Mouse (Mus musculus) myocyte (in vitro differentiated cells): ENCODE data around the gene Lpp. TPM values are rescaled to one million over a fixed set of nuclear protein-coding genes. Genes with fewer than 3 reads are reported as not detected.

ENCODE experiments used
- H3K27me3 ChIP-seq: one replicate; pipeline ENCODE4 v1.6.1; 2011; ENCODE audit not compliant: control insufficient read depth, insufficient read depth, insufficient read length
- H3K36me3 ChIP-seq: one replicate; pipeline ENCODE4 v1.6.1; 2011; ENCODE audit not compliant: control insufficient read depth, insufficient read depth
- H3K4me2 ChIP-seq: one replicate; pipeline ENCODE4 v1.6.1; 2011; ENCODE audit warnings: low read depth, control low read depth
- H3K4me3 ChIP-seq: one replicate; pipeline ENCODE4 v1.5.1; 2011; ENCODE audit warnings: mild to moderate bottlenecking, control low read depth, moderate library complexity
- H3K79me2 ChIP-seq: one replicate; pipeline ENCODE4 v1.6.1; 2011; ENCODE audit not compliant: control insufficient read depth, insufficient read depth
- H3ac ChIP-seq: one replicate; pipeline ENCODE4 v1.6.1; 2011; ENCODE audit not compliant: control insufficient read depth, insufficient read length
- CEBPB ChIP-seq: IDR thresholded peaks from 2 replicates; pipeline ENCODE4 v1.6.1; 2011; ENCODE audit warnings: mild to moderate bottlenecking, moderate library complexity; ENCODE audit not compliant: poor library complexity, insufficient read depth, severe bottlenecking
- E2F4 ChIP-seq: IDR thresholded peaks from one replicate; pipeline ENCODE4 v1.6.1; 2011; ENCODE audit warnings: mild to moderate bottlenecking, control low read depth, moderate library complexity; ENCODE audit not compliant: insufficient read depth
- MAX ChIP-seq: IDR thresholded peaks from one replicate; pipeline ENCODE4 v1.6.1; 2011; ENCODE audit warnings: low read depth, mild to moderate bottlenecking, control low read depth
- MYOD1 ChIP-seq, 3 experiments: IDR thresholded peaks; one replicate each; pipeline ENCODE4 v1.6.1; 2011; ENCODE audit warnings: control low read depth in 2 of 3, low read depth in 2 of 3, mild to moderate bottlenecking in 2 of 3, moderate library complexity in 1 of 3; ENCODE audit not compliant: insufficient read length in 2 of 3, control insufficient read depth in 1 of 3
- MYOG ChIP-seq, 3 experiments: IDR thresholded peaks; one replicate each; pipeline ENCODE4 v1.6.1; 2011; ENCODE audit warnings: control low read depth in 2 of 3, low read depth in 2 of 3, mild to moderate bottlenecking in 2 of 3; ENCODE audit not compliant: insufficient read length in 2 of 3, control insufficient read depth in 1 of 3, insufficient read depth in 1 of 3
- POLR2A ChIP-seq: IDR thresholded peaks from one replicate; pipeline ENCODE4 v1.6.1; 2011; ENCODE audit warnings: low read depth, mild to moderate bottlenecking, control low read depth, moderate library complexity; ENCODE audit not compliant: insufficient read length
- POLR2AphosphoS2 ChIP-seq: IDR thresholded peaks from one replicate; pipeline ENCODE4 v1.6.1; 2011; ENCODE audit warnings: low read depth, control low read depth; ENCODE audit not compliant: insufficient read length
- REST ChIP-seq: IDR thresholded peaks from one replicate; pipeline ENCODE4 v1.6.1; 2011; ENCODE audit warnings: mild to moderate bottlenecking, control low read depth, moderate library complexity; ENCODE audit not compliant: insufficient read depth, insufficient read length
- SRF ChIP-seq: IDR thresholded peaks from one replicate; pipeline ENCODE4 v1.6.1; 2011; ENCODE audit warnings: low read depth; ENCODE audit not compliant: control insufficient read depth, insufficient read length
- TCF12 ChIP-seq: IDR thresholded peaks from one replicate; pipeline ENCODE4 v1.6.1; 2011; ENCODE audit warnings: mild to moderate bottlenecking, control low read depth; ENCODE audit not compliant: poor library complexity, insufficient read depth, severe bottlenecking
- TCF3 ChIP-seq: IDR thresholded peaks from one replicate; pipeline ENCODE4 v1.6.1; 2011; ENCODE audit warnings: low read depth, control low read depth; ENCODE audit not compliant: insufficient read length
- USF1 ChIP-seq: IDR thresholded peaks from one replicate; pipeline ENCODE4 v1.6.1; 2011; ENCODE audit warnings: low read depth, mild to moderate bottlenecking, control low read depth, moderate library complexity
- polyA plus RNA-seq: library from polyadenylated mRNA; unstranded; fragments of >200 nt; fragmentation: generic; extraction: Trizol; gene quantifications from one replicate; pipeline ENCODE4 v1.2.1, GENCODE M21; 2012; ENCODE audit warnings: missing spikeins

The Lpp gene
- polyA plus RNA-seq, result 4.8 TPM

GRCm38 (mm10) chr16:24392651-24393555 is at the start of gene Lpp:
Gene Lpp (plus strand): TSS chr16:24393507.
- TF ChIP-seq POLR2A (peak; percentile 37), SRF (peak; percentile 79), E2F4 (no peak), REST (no peak), CEBPB (no peak), TCF3 (no peak), MYOG (IDR thresholded peaks at IDR 0.05; ENCODE audit: control insufficient read depth in 1 of 3, insufficient read depth in 1 of 3, insufficient read length in 2 of 3, low read depth in 2 of 3) (no peak), USF1 (no peak), POLR2AphosphoS2 (no peak), MAX (no peak), TCF12 (no peak), MYOD1 (IDR thresholded peaks at IDR 0.05; ENCODE audit: control insufficient read depth in 1 of 3, insufficient read length in 2 of 3, low read depth in 2 of 3) (peak in 1 of 3 experiments; percentile 23)
- Histone ChIP-seq H3K27me3 (no peaks in the 10 kb centered on the region), H3K4me2 (peak within 1 kb of the TSS; percentile 83), H3ac (peak within 1 kb of the TSS; percentile 94), H3K36me3 (no peaks in the 10 kb centered on the region), H3K4me3 (peak within 1 kb of the TSS; percentile 66), H3K79me2 (peaks cover 38% of the 10 kb centered on the region)

- Histone ChIP-seq H3K79me2 (no peaks in the 10 kb centered on the region), H3K4me2 (no peak overlapping the region), H3K27me3 (no peaks in the 10 kb centered on the region), H3K4me3 (no peak overlapping the region), H3K36me3 (no peaks in the 10 kb centered on the region), H3ac (no peak overlapping the region)
- TF ChIP-seq TCF3 (no peak), USF1 (no peak), REST (no peak), SRF (no peak), MYOD1 (IDR thresholded peaks at IDR 0.05; ENCODE audit: control insufficient read depth in 1 of 3, insufficient read length in 2 of 3, low read depth in 2 of 3) (no peak), MYOG (IDR thresholded peaks at IDR 0.05; ENCODE audit: control insufficient read depth in 1 of 3, insufficient read depth in 1 of 3, insufficient read length in 2 of 3, low read depth in 2 of 3) (no peak), POLR2AphosphoS2 (no peak), POLR2A (no peak), CEBPB (no peak), TCF12 (no peak), MAX (no peak)
These were observed 45.5 kb upstream of the Lpp start for GRCm38 (mm10) chr16:24347582-24348411.

- no peaks in the 10 kb centered on the region for H3K36me3 ChIP-seq
- H3K4me2 ChIP-seq, result no peak overlapping the region
- TF ChIP-seq POLR2AphosphoS2 (no peak), TCF3 (no peak), REST (no peak), SRF (no peak), CEBPB (no peak), TCF12 (no peak), MAX (no peak), MYOG (IDR thresholded peaks at IDR 0.05; ENCODE audit: control insufficient read depth in 1 of 3, insufficient read depth in 1 of 3, insufficient read length in 2 of 3, low read depth in 2 of 3) (no peak), USF1 (no peak), MYOD1 (IDR thresholded peaks at IDR 0.05; ENCODE audit: control insufficient read depth in 1 of 3, insufficient read length in 2 of 3, low read depth in 2 of 3) (no peak)
- H3K79me2 ChIP-seq, result no peaks in the 10 kb centered on the region
- no peak overlapping the region for H3K4me3 ChIP-seq
- no peaks in the 10 kb centered on the region for H3K27me3 ChIP-seq
- H3ac ChIP-seq, result no peak overlapping the region
These were observed 43.0 kb upstream of the Lpp start for GRCm38 (mm10) chr16:24350306-24350705.

- Histone ChIP-seq H3K79me2 (no peaks in the 10 kb centered on the region), H3K4me2 (no peak overlapping the region), H3ac (no peak overlapping the region), H3K4me3 (no peak overlapping the region), H3K27me3 (no peaks in the 10 kb centered on the region), H3K36me3 (no peaks in the 10 kb centered on the region)
- no peak for TF ChIP-seq POLR2AphosphoS2
- TF ChIP-seq SRF, result no peak
- TF ChIP-seq MYOG (IDR thresholded peaks at IDR 0.05; ENCODE audit: control insufficient read depth in 1 of 3, insufficient read depth in 1 of 3, insufficient read length in 2 of 3, low read depth in 2 of 3), result no peak
- no peak for TF ChIP-seq MAX
These were observed 42.6 kb upstream of the Lpp start for GRCm38 (mm10) chr16:24350751-24351150.
